Mouse (Mus musculus) embryonic facial prominence, embryonic 14.5 days (tissue): ENCODE measurements around the gene Fam89b. TPM values are rescaled to one million over a fixed set of nuclear protein-coding genes. Genes with fewer than 3 reads are reported as not detected.

Experiments
- ATAC-seq: fragments of 200-750 bp; cut with Nextera tagmentation; 2 replicates; pipeline ENCODE4 v1.8.0; 2017; ENCODE audit warnings: low read depth, moderate number of reproducible peaks, moderate TSS enrichment
- DNase-seq: peaks from one replicate; pipeline ENCODE4 v3.0.0-alpha.2; 2015; ENCODE audit warnings: low spot score
- H3K27ac ChIP-seq: fragments of 300-500 bp; sonication (generic); replicated peaks from 2 replicates; pipeline ENCODE4 v1.5.1; 2014; ENCODE audit warnings: low read depth, mild to moderate bottlenecking, low read length, moderate library complexity
- H3K27me3 ChIP-seq: fragments of 300-500 bp; sonication (generic); replicated peaks from 2 replicates; pipeline ENCODE4 v1.6.1; 2014; ENCODE audit warnings: low read length; ENCODE audit not compliant: control insufficient read depth, insufficient read depth
- H3K36me3 ChIP-seq: fragments of 300-500 bp; sonication (generic); 2 replicates; pipeline ENCODE4 v1.6.1; 2014; ENCODE audit warnings: low read length, mixed read lengths; ENCODE audit not compliant: control insufficient read depth, insufficient read depth
- H3K4me1 ChIP-seq: fragments of 300-500 bp; sonication (generic); 2 replicates; pipeline ENCODE4 v1.6.1; 2014; ENCODE audit warnings: antibody characterized with exemption, low read length; ENCODE audit not compliant: control insufficient read depth, insufficient read depth
- H3K4me2 ChIP-seq: fragments of 300-500 bp; sonication (generic); 2 replicates; pipeline ENCODE4 v1.6.1; 2014; ENCODE audit warnings: low read depth, mild to moderate bottlenecking, low read length, moderate library complexity, mixed read lengths
- H3K4me3 ChIP-seq: fragments of 300-500 bp; sonication (generic); 2 replicates; pipeline ENCODE4 v1.5.1; 2014; ENCODE audit warnings: low read depth, mild to moderate bottlenecking, low read length
- H3K9ac ChIP-seq: fragments of 300-500 bp; sonication (generic); 2 replicates; pipeline ENCODE4 v1.6.1; 2014; ENCODE audit warnings: low read depth, mild to moderate bottlenecking, low read length, moderate library complexity, mixed read lengths
- H3K9me3 ChIP-seq: fragments of 300-500 bp; sonication (generic); 2 replicates; pipeline ENCODE4 v1.6.1; 2016; ENCODE audit warnings: low read length; ENCODE audit not compliant: control insufficient read depth
- WGBS: fragments of 180-500 bp; shearing (Covaris S2); extraction: QIAGEN DNeasy Blood & Tissue Kit; methylation state at CpG from one replicate; pipeline ENCODE4 v1.1.7; 2014; 5-methylcytosine and 5-hydroxymethylcytosine counted together
- polyA plus RNA-seq: library from polyadenylated mRNA; unstranded; fragments of >200 nt; fragmentation: Nextera tagmentation; extraction: Ambion mirVana; gene quantifications from 2 replicates; pipeline ENCODE4 v1.2.1, GENCODE M21; 2014

Gene Fam89b
- polyA plus RNA-seq, 1 experiment from 2014 or later: 101 TPM

GRCm38 (mm10) chr19:5728631-5729443 is 616 bp downstream of the Fam89b start:
- Histone ChIP-seq H3K4me1 (peaks cover 38% of the 10 kb centered on the region), H3K9ac (peak overlapping the region; percentile 99), H3K4me2 (peak overlapping the region; percentile 98), H3K9me3 (no peaks in the 10 kb centered on the region), H3K36me3 (peaks cover 20% of the 10 kb centered on the region; the same call in 1 of the 2 replicates), H3K27ac (peak overlapping the region; percentile 92), H3K4me3 (peak overlapping the region; percentile 98), H3K27me3 (no peaks in the 10 kb centered on the region)
- WGBS: 13% methylated on average over 24 of the region's 37 CpGs
- DNase-seq: no peak
- peak; percentile 15 for ATAC-seq

- peak; percentile 86 for DNase-seq
- Histone ChIP-seq H3K4me2 (peak overlapping the region; percentile 98), H3K9me3 (no peaks in the 10 kb centered on the region), H3K4me3 (peak overlapping the region; percentile 98), H3K9ac (peak overlapping the region; percentile 99), H3K27me3 (no peaks in the 10 kb centered on the region), H3K4me1 (peaks cover 38% of the 10 kb centered on the region), H3K27ac (peak overlapping the region; percentile 92), H3K36me3 (peaks cover 29% of the 10 kb centered on the region; the same call in 1 of the 2 replicates)
- 3% methylated on average over 14 of the region's 14 CpGs for WGBS
- ATAC-seq: no peak; the same call in 1 of the 2 replicates
These were observed 1.8 kb downstream of the Fam89b start for GRCm38 (mm10) chr19:5727701-5728100.

GRCm38 (mm10) chr19:5726961-5727578 is 2.4 kb downstream of the Fam89b start:
- Histone ChIP-seq H3K9ac (peak overlapping the region; percentile 99), H3K9me3 (no peaks in the 10 kb centered on the region), H3K4me3 (peak overlapping the region; percentile 98), H3K27ac (peak overlapping the region; percentile 92), H3K4me2 (peak overlapping the region; percentile 98), H3K36me3 (peaks cover 36% of the 10 kb centered on the region; the same call in 1 of the 2 replicates), H3K27me3 (no peaks in the 10 kb centered on the region), H3K4me1 (peaks cover 38% of the 10 kb centered on the region)
- DNase-seq (no peak), ATAC-seq (no peak)
- WGBS: 72% methylated on average over 15 of the region's 15 CpGs

GRCm38 (mm10) chr19:5725767-5726515 is 3.5 kb downstream of the Fam89b start, which contains the start of gene Ehbp1l1:
Gene Ehbp1l1, minus strand, starts transcription at chr19:5726317.
- peaks cover 33% of the 10 kb centered on the region for H3K4me1 ChIP-seq
- H3K9me3 ChIP-seq: no peaks in the 10 kb centered on the region

GRCm38 (mm10) chr19:5725029-5725707 is 4.3 kb downstream of the Fam89b start:
- peak overlapping the region; percentile 42 for H3K4me3 ChIP-seq
- H3K27me3 ChIP-seq: no peaks in the 10 kb centered on the region
- peak overlapping the region; percentile 77 for H3K27ac ChIP-seq
- DNase-seq (peak; percentile 77), ATAC-seq (peak; percentile 44)
- peak overlapping the region; percentile 58 for H3K9ac ChIP-seq
- peak overlapping the region; percentile 98 for H3K4me2 ChIP-seq
- H3K36me3 ChIP-seq: peaks cover 51% of the 10 kb centered on the region
- no peaks in the 10 kb centered on the region for H3K9me3 ChIP-seq
- WGBS: 60% methylated on average over 12 of the region's 12 CpGs
- H3K4me1 ChIP-seq: peaks cover 30% of the 10 kb centered on the region

More at GRCm38 (mm10) chr19:5725767-5726515, 3.5 kb downstream of the Fam89b start, which contains the start of gene Ehbp1l1:
- H3K27ac ChIP-seq: peak within 1 kb of the TSS; percentile 92
- peak within 1 kb of the TSS; percentile 98 for H3K4me2 ChIP-seq
- peak within 1 kb of the TSS; percentile 99 for H3K9ac ChIP-seq
- no peaks in the 10 kb centered on the region for H3K27me3 ChIP-seq
- H3K4me3 ChIP-seq: peak within 1 kb of the TSS; percentile 98
- 10% methylated on average over 42 of the region's 49 CpGs for WGBS
- ATAC-seq: no peak; the same call in 1 of the 2 replicates
- H3K36me3 ChIP-seq: peaks cover 47% of the 10 kb centered on the region
- peak; percentile 67 for DNase-seq

GRCm38 (mm10) chr19:5724549-5724941 is 4.9 kb downstream of the Fam89b start:
- peak overlapping the region; percentile 42 for H3K4me3 ChIP-seq
- ATAC-seq: no peak
- H3K27me3 ChIP-seq: no peaks in the 10 kb centered on the region
- WGBS: 69% methylated on average over 7 of the region's 7 CpGs
- peaks cover 56% of the 10 kb centered on the region for H3K36me3 ChIP-seq
- peaks cover 30% of the 10 kb centered on the region for H3K4me1 ChIP-seq
- peak overlapping the region; percentile 75 for H3K27ac ChIP-seq
- H3K9ac ChIP-seq: peak overlapping the region; percentile 58
- no peak for DNase-seq
- no peaks in the 10 kb centered on the region for H3K9me3 ChIP-seq
- peak overlapping the region; percentile 98 for H3K4me2 ChIP-seq

- peaks cover 61% of the 10 kb centered on the region for H3K36me3 ChIP-seq
- WGBS: 62% methylated on average over 4 of the region's 4 CpGs
- no peak for DNase-seq
- no peaks in the 10 kb centered on the region for H3K27me3 ChIP-seq
- H3K27ac ChIP-seq: no peak overlapping the region
- H3K4me3 ChIP-seq: peak overlapping the region; percentile 42; the same call in 1 of the 2 replicates
- ATAC-seq: no peak
- peaks cover 30% of the 10 kb centered on the region for H3K4me1 ChIP-seq
- H3K9ac ChIP-seq: peak overlapping the region; percentile 45; the same call in 1 of the 2 replicates
- peak overlapping the region; percentile 98 for H3K4me2 ChIP-seq
- H3K9me3 ChIP-seq: no peaks in the 10 kb centered on the region
These were observed 5.4 kb downstream of the Fam89b start for GRCm38 (mm10) chr19:5723934-5724548.
